Mouse (Mus musculus): ENCODE measurements around the gene Mutyh. TPM values are rescaled to one million over a fixed set of nuclear protein-coding genes. Genes with fewer than 3 reads are reported as not detected.
A peak's percentile ranks its signal among the peaks of the same experiment; 100 is the strongest.
"Not testable (repeated sequence)": the region's sequence is repeated elsewhere in the genome, so short reads cannot be mapped to it uniquely, and the experiment has no call there.

The Mutyh gene
- polyA plus RNA-seq, 1 experiment from 2014 or later = 20.1 TPM

- H3K27me3 ChIP-seq = peaks cover 22% of the 10 kb centered on the region
- no peak; the same call in 1 of the 2 replicates for ATAC-seq (ENCODE audit: insufficient number of reproducible peaks, insufficient read depth, low FRiP score, low TSS enrichment)
- peaks cover 13% of the 10 kb centered on the region for H3K4me1 ChIP-seq
- no peaks in the 10 kb centered on the region for H3K9me3 ChIP-seq
- H3K4me3 ChIP-seq = peak within 1 kb of the TSS; percentile 51
- H3K36me3 ChIP-seq = peaks cover 19% of the 10 kb centered on the region
- WGBS = 12% methylated on average over 9 of the region's 9 CpGs
- peak within 1 kb of the TSS; percentile 95 for H3K4me2 ChIP-seq (replicated peaks)
- H3K27ac ChIP-seq = no peak within 1 kb of the TSS
- H3K9ac ChIP-seq = peak within 1 kb of the TSS; percentile 40
These were observed 14.1 kb downstream of the Mutyh start, which contains the start of gene Hpdl for GRCm38 (mm10) chr4:116821694-116822016. Gene Hpdl, minus strand, starts transcription at chr4:116821707.

GRCm38 (mm10) chr4:116824541-116825004 is 17.1 kb downstream of the Mutyh start:
- WGBS = 2% methylated on average over 29 of the region's 29 CpGs
- peak overlapping the region; percentile 49 for H3K4me3 ChIP-seq
- peak overlapping the region; percentile 65 for H3K9ac ChIP-seq
- peak overlapping the region; percentile 69 for H3K27ac ChIP-seq
- H3K4me1 ChIP-seq = peaks cover 13% of the 10 kb centered on the region
- no peaks in the 10 kb centered on the region for H3K36me3 ChIP-seq
- H3K27me3 ChIP-seq = peaks cover 19% of the 10 kb centered on the region
- peak overlapping the region; percentile 67 for H3K4me2 ChIP-seq (replicated peaks)
- no peaks in the 10 kb centered on the region for H3K9me3 ChIP-seq
- ATAC-seq (ENCODE audit: insufficient number of reproducible peaks, insufficient read depth, low FRiP score, low TSS enrichment) = no peak

GRCm38 (mm10) chr4:116827819-116828218 is 20.3 kb downstream of the Mutyh start:
- Histone ChIP-seq H3K36me3 (no peaks in the 10 kb centered on the region), H3K9ac (no peak overlapping the region), H3K4me2 (replicated peaks) (no peak overlapping the region), H3K9me3 (no peaks in the 10 kb centered on the region), H3K4me1 (peaks cover 6% of the 10 kb centered on the region), H3K27ac (no peak overlapping the region), H3K4me3 (no peak overlapping the region), H3K27me3 (no peaks in the 10 kb centered on the region)
- no peak for ATAC-seq (ENCODE audit: insufficient number of reproducible peaks, insufficient read depth, low FRiP score, low TSS enrichment)
- WGBS = 1% methylated on average over 4 of the region's 4 CpGs

GRCm38 (mm10) chr4:116829364-116830069 is 22.0 kb downstream of the Mutyh start:
- H3K4me1 ChIP-seq = peaks cover 6% of the 10 kb centered on the region
- WGBS = 61% methylated on average over 6 of the region's 6 CpGs

DNA sequence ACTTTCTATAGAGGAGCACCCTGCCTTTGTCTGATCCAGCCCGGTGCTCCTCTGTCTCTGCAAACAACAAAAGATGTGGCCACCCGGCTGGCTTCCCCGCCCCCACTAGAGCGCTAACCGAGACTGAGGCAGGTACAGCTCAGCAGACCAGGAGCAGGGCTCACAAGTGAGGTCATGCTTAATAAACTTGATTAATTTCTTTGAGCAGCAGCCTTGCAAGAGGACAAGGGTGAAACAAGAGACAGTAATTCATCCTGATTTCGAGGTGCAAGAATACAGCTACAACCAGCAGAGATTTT is 22.5 kb downstream of the Mutyh start:
- no peak overlapping the region for H3K9ac ChIP-seq
- H3K4me3 ChIP-seq = no peak overlapping the region
- H3K4me2 ChIP-seq (replicated peaks) = no peak overlapping the region
- no peak overlapping the region for H3K27ac ChIP-seq
- ATAC-seq (ENCODE audit: insufficient number of reproducible peaks, insufficient read depth, low FRiP score, low TSS enrichment) = no peak
- H3K4me1 ChIP-seq = peaks cover 5% of the 10 kb centered on the region
- 17% methylated on average over 6 of the region's 6 CpGs for whole genome bisulfite sequencing
- H3K27me3 ChIP-seq = no peaks in the 10 kb centered on the region
- no peaks in the 10 kb centered on the region for H3K36me3 ChIP-seq
- H3K9me3 ChIP-seq = no peaks in the 10 kb centered on the region

More at GRCm38 (mm10) chr4:116829364-116830069, 22.0 kb downstream of the Mutyh start:
- no peak for ATAC-seq (ENCODE audit: insufficient number of reproducible peaks, insufficient read depth, low FRiP score, low TSS enrichment)
- H3K9ac ChIP-seq = no peak overlapping the region
- no peaks in the 10 kb centered on the region for H3K9me3 ChIP-seq
- H3K36me3 ChIP-seq = no peaks in the 10 kb centered on the region
- no peaks in the 10 kb centered on the region for H3K27me3 ChIP-seq
- no peak overlapping the region for H3K27ac ChIP-seq
- H3K4me3 ChIP-seq = no peak overlapping the region
- no peak overlapping the region for H3K4me2 ChIP-seq (replicated peaks)

DNA sequence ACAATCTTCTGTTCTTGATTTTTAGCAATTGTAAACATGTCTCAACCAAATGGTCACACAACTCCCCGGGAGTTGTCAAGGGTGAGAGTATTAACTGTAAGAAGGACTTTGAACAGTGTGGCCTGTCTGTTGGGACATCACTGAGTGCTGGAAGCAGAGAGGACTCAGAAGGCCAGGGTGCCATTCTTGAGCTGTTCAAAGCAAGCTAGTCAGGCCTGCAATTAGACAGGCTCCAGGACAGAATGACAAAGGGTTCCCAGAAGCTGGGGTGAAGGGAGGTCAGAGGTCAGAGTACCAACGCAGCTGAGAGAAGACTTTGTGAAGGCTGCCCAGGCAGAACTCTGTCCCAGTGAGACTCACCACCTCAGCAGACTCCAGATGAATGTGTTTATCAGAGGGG is 31.5 kb downstream of the Mutyh start:
- ATAC-seq (ENCODE audit: insufficient number of reproducible peaks, insufficient read depth, low FRiP score, low TSS enrichment) = no peak
- no peaks in the 10 kb centered on the region for H3K9me3 ChIP-seq
- 21% methylated on average over 2 of the region's 2 CpGs for WGBS

GRCm38 (mm10) chr4:116840096-116840495 is 32.6 kb downstream of the Mutyh start:
- peaks cover 17% of the 10 kb centered on the region for H3K27me3 ChIP-seq
- not testable (repeated sequence) for H3K27ac ChIP-seq; ATAC-seq (ENCODE audit: insufficient number of reproducible peaks, insufficient read depth, low FRiP score, low TSS enrichment); H3K9ac ChIP-seq; H3K4me3 ChIP-seq; H3K9me3 ChIP-seq; H3K4me1 ChIP-seq; H3K36me3 ChIP-seq
- H3K4me2 ChIP-seq (replicated peaks) = peak overlapping the region; percentile 35
- 36% methylated on average over 24 of the region's 29 CpGs for WGBS

More for the DNA sequence above, 31.5 kb downstream of the Mutyh start:
- Histone ChIP-seq H3K9ac (no peak overlapping the region), H3K4me1 (no peaks in the 10 kb centered on the region), H3K4me2 (replicated peaks) (no peak overlapping the region), H3K36me3 (no peaks in the 10 kb centered on the region), H3K4me3 (no peak overlapping the region), H3K27me3 (peaks cover 17% of the 10 kb centered on the region), H3K27ac (no peak overlapping the region)

GRCm38 (mm10) chr4:116840841-116841240 is 33.3 kb downstream of the Mutyh start:
- Histone ChIP-seq H3K27me3 (peaks cover 17% of the 10 kb centered on the region), H3K9ac (no peak overlapping the region), H3K36me3 (no peaks in the 10 kb centered on the region), H3K9me3 (no peaks in the 10 kb centered on the region), H3K4me1 (no peaks in the 10 kb centered on the region), H3K27ac (no peak overlapping the region), H3K4me2 (replicated peaks) (no peak overlapping the region), H3K4me3 (no peak overlapping the region)
- no peak for ATAC-seq (ENCODE audit: insufficient number of reproducible peaks, insufficient read depth, low FRiP score, low TSS enrichment)
- WGBS = 85% methylated on average over 6 of the region's 6 CpGs

- WGBS = 93% methylated on average over 3 of the region's 3 CpGs
- ATAC-seq (ENCODE audit: insufficient number of reproducible peaks, insufficient read depth, low FRiP score, low TSS enrichment) = no peak
- no peak overlapping the region for H3K4me3 ChIP-seq
- H3K4me2 ChIP-seq (replicated peaks) = no peak overlapping the region
- no peak overlapping the region for H3K9ac ChIP-seq
- no peaks in the 10 kb centered on the region for H3K9me3 ChIP-seq
- no peaks in the 10 kb centered on the region for H3K4me1 ChIP-seq
- H3K27me3 ChIP-seq = peaks cover 11% of the 10 kb centered on the region; the same call in 1 of the 2 replicates
- H3K27ac ChIP-seq = no peak overlapping the region
- H3K36me3 ChIP-seq = no peaks in the 10 kb centered on the region
These were observed 36.8 kb downstream of the Mutyh start for GRCm38 (mm10) chr4:116844324-116844723.

DNA sequence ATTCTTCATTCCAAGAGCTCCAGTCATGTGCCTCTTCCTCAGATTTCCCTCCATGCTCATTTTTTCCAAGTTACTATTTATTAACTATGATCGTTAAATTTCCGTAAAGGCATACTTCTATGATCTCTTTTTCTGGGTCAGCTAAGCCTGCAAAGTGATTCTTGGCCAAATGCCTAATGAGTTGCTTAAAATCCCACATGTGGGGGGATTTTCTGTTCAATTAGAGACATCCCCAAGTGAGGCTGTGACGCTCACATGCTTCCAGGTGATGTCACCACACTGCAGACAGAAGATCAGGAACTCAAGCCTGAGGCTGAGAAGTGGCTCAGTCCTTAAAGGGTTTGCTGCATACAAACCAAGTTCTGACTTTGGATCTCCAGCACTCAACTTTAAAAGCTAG is 42.4 kb downstream of the Mutyh start:
- H3K4me3 ChIP-seq = no peak overlapping the region
- no peaks in the 10 kb centered on the region for H3K4me1 ChIP-seq
- no peaks in the 10 kb centered on the region for H3K36me3 ChIP-seq
- no peaks in the 10 kb centered on the region for H3K27me3 ChIP-seq
- no peaks in the 10 kb centered on the region for H3K9me3 ChIP-seq
- H3K27ac ChIP-seq = no peak overlapping the region
- no peak for ATAC-seq (ENCODE audit: insufficient number of reproducible peaks, insufficient read depth, low FRiP score, low TSS enrichment)
- H3K4me2 ChIP-seq (replicated peaks) = no peak overlapping the region
- WGBS = 80% methylated on average over 3 of the region's 3 CpGs
- H3K9ac ChIP-seq = no peak overlapping the region

DNA sequence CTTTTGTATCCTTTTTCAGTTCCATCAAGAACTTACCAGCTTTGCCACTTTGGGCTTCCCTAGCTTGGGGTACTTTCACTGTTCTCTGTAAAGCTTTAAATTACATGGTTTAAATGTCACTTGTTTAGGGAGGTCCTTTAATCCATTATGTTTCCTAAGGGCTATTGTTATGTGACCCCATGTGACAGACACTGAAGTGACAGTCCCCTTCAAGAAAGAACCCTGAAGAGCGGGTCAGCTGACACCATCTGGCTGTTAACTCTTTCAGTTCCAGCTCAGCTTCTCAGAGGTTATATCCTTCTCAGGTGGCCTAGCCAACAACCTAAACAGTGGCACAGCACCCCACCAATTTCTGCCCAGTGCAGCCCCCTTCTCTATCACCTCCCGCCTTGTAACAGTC is 46.8 kb downstream of the Mutyh start:
- Histone ChIP-seq H3K4me1 (no peaks in the 10 kb centered on the region), H3K9ac (no peak overlapping the region), H3K36me3 (no peaks in the 10 kb centered on the region), H3K27ac (no peak overlapping the region), H3K4me3 (no peak overlapping the region), H3K4me2 (replicated peaks) (no peak overlapping the region), H3K9me3 (no peaks in the 10 kb centered on the region), H3K27me3 (no peaks in the 10 kb centered on the region)
- no peak for ATAC-seq (ENCODE audit: insufficient number of reproducible peaks, insufficient read depth, low FRiP score, low TSS enrichment)
- 11% methylated on average over 2 of the region's 2 CpGs for WGBS

DNA sequence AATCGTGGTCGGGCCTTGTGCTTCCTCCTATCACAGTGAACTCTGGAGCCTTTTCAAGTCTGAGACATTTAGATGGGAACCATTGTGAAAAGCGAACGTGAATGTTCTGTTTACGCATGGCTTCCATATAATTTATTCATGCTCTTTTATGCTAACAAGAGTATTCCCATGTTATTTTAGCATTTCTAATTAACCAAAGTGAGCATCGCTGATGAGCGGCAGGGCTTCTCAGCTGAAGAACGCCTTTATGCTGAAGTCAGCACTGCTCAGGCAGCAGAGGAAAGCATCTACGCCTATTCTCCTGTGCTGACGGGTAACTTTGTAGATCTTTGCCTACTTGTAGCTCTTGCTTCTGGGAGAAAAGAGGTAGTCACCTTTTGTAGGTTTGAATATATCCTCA is 49.7 kb downstream of the Mutyh start:
- H3K4me1 ChIP-seq = no peaks in the 10 kb centered on the region
- H3K36me3 ChIP-seq = no peaks in the 10 kb centered on the region
- no peak overlapping the region for H3K4me3 ChIP-seq
- no peak overlapping the region for H3K9ac ChIP-seq
- 91% methylated on average over 10 of the region's 10 CpGs for WGBS
- H3K4me2 ChIP-seq (replicated peaks) = no peak overlapping the region
- no peak overlapping the region for H3K27ac ChIP-seq
- no peaks in the 10 kb centered on the region for H3K9me3 ChIP-seq
- no peaks in the 10 kb centered on the region for H3K27me3 ChIP-seq
- no peak for ATAC-seq (ENCODE audit: insufficient number of reproducible peaks, insufficient read depth, low FRiP score, low TSS enrichment)

All from embryonic facial prominence, embryonic 12.5 days (tissue).